Mouse (Mus musculus): Measurements from ENCODE around the gene Adamts13. TPM values are rescaled to one million over a fixed set of nuclear protein-coding genes. Genes with fewer than 3 reads are reported as not detected.

Adamts13 gene
- total RNA-seq (2021) = 1 to 10 TPM; 1.4 to 1.7 TPM
- long read RNA-seq, experiment 1 = 0 reads
- long read RNA-seq, experiment 2 = 0 reads

DNA sequence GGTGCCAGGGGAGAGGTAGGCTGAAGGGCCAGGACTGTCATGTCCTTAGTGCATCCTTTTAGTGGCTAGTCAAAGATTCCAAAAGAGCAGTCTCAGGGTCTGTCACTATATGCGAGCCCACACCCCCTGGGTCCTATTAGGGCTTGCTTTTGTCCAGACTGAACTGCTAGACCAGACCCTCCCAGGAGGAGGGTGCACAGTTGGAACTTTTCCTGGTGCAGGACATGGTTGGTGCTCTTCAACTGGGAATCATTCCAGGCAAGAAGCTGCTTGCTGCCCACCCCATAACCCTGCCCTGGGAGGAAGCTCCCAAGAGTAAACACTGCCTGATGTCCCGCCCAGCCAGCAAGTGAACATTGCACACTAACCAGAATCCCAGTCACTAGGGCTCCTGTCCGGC is at the start of gene Adamts13:
Adamts13 (plus strand) TSS at position 301 of the 400 bp plus-strand sequence.
- no peak for DNase-seq (ENCODE audit: low spot score in 2 of 2)

DNA sequence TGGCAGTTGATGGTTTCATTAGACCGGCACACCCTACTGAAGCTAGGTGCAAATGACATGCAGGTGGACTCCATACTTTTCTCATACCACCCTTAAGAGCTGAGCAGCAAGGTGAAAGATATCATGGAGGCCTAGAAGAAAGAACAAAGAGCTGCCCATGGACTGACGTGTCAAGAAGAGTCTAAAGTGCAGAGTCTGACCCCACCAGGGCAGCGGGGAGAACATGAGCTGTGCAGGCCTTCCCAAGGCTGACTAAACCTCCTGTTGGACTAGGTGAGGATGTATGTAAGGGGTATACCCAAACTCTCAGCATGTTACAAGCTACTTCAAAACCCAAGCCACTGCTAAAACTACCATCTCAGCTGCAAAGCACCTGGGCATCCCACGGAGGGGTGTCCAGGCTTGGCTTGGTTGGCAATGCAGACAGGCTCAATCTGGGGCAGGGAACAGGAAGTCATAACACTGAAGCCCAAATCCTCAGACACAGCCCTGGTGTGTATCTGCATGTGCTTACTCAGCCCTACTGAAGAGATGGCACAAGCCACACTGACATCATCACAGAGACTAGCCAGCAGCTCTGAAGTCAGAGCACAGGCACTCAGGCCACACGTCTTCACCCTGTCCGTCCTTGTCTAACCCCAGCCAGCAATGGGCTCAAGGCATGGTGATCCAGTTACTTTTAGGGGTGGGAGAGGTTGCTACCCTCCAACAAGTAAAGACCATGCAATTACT is 45.3 kb upstream of the Adamts13 start:
- no peak for DNase-seq (ENCODE audit: low spot score in 2 of 2)

DNA sequence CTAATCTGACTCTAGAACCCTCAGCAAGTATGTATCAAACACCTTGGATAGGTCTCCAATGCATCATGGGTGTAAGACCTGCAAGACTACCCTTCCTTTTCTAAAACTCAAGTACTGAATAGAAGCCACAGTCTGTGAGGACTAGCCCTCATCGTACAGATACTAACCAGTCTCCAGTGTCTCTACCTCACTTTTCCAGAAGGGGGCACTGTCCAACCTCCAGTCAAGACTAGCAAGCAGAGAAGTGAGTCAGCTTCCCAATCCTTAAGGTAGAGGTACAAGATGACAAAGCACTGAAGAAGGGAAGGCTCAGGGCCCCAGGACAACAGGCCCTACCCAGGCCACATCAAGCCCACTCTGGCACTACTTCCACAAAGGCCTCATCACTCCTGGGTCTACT is 42.8 kb upstream of the Adamts13 start:
- peak in 1 of 2 experiments; percentile 79 for DNase-seq (ENCODE audit: low spot score in 2 of 2)

DNA sequence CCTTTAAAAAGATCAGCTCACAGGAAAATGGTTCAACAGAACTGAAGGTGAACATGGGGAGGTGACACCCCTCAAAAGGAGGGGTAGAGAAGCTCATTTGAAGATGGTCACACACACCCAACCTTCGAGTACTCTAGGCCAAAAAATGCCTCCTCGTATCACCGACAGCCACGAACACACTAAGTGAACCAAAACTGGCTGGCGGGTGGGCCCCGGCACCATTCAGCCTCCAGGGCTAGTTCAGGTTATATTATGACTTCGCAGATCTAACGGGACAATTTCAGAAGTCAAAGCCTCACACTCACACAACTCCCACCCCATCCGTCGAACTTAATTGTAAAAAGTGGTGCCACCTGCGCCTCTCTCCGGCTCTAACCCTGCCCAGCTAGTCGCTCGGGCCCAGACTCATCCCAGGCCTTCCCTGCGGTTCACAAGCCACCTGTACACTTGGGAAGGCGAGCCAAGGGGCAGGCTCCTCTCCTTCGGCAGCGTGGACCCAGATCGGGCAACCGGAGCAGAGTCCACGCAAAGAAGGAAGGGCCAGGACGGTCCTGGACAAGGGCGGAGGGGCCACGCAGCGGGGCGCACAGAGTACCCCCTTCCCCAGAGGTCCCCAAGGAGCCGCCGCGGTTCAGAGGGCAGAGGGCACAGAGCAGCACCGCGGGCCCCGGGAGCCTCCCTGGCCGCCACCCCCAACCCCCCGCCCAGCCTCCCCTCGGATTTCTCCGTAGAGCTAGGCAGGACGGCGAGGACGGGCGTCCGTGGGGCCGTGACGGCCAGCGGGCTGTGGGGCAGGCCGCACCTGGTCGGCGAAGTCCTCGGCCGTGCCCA is 40.5 kb upstream of the Adamts13 start:
- no peak for DNase-seq (ENCODE audit: low spot score in 2 of 2)

DNA sequence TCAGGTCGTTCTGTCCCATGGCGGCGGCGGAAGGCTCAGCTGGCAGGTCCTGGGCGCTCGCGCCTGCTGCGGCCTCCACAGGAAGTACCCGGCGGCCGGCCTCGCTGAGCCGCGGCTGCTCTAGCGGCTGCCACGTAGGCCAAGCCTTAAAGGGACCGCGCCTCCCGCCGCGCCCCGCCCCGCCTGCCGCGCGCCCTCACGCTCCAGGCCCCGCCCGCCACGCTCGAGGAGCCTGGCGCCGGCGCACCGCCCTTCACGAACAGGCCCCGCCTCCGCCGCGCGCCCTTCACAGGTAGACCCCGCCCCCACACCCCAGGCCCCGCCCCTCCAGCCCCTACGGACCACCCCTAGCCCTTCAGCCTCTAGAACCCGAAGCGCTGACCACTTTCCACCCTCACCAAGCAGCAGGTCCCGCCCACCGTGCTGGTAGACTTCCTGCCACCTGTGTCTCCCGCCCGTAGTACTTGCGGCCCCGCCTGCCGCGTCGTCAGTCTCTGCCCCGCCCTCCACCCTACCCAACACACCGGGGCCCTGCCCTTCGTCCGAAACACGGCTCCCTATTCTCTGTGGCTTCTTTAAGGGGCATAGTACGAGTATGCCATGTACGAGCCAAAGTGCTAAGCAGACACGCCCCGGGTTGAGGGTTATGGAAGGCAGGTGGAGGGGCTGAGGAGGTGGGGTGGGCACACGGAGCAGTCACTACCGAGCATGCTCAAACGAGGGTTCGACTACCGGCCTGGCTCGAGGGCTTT is 39.7 kb upstream of the Adamts13 start, which contains the start of the genes Surf4 and Stkld1:
Surf4 (minus strand) TSS at position 625 of the 752 bp plus-strand sequence.
Stkld1 (plus strand) TSS at position 744 of the 752 bp plus-strand sequence.
- peak; percentile 86 to 91 for DNase-seq (ENCODE audit: low spot score in 2 of 2)

DNA sequence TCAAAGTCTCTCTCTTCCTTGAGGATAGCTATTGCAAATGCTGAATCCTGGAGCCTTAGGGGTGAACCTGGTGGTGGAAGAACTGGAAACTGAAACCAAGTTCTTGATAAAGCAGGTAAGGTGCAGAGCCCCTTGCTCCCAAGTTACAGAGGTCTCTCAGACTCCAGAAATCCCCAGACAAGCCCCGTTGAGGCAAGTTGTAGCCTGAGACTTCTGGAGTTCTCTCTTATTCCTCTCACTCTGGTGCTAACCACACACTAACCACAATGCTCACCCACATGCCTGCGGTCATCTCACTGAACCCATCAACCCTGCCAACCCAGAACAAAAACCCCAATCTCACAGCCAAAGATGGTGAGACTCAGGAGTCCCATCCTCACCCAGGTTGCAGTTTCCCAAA is 37.9 kb upstream of the Adamts13 start:
- no peak for DNase-seq (ENCODE audit: low spot score in 2 of 2)

DNA sequence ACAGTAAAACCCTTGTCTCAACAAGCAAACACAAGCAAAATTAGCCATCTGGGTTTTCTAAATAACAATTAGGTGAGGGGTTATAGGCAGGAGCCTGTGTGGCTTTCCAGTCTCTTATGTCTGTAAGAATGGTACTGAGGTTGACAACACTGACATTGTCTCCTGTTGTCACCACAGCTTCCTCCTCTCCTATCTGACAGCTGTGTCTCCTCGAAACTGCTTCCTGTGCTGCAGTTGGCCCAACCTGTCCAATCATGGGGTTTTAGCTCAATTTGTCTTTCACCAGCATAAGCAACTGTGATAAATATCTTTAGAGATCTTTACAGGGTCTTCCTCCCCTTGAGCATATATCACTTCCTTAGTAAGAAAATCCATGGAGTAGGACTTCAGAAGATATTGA is 36.8 kb upstream of the Adamts13 start:
- DNase-seq (ENCODE audit: low spot score in 2 of 2) = no peak

DNA sequence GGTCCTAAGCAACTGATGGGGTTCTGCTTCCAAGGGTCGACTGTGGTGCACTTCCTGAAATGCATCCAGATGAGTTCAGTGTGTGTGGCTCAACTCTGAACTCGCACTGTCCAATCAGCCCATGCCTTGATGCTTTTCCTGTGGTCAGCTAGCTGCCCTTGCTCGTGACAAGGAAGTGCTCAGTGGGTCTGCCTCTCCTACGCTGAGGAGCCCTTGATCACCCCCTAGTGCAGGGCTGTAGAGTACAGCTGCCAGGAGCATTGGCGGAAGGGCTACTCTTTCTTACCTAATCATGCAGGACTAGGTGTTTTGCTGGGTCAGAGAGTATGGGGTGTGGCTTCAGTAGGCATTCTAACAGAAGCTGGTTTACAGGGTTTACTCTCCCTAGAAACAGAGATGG is 31.7 kb upstream of the Adamts13 start:
- no peak for DNase-seq (ENCODE audit: low spot score in 2 of 2)

DNA sequence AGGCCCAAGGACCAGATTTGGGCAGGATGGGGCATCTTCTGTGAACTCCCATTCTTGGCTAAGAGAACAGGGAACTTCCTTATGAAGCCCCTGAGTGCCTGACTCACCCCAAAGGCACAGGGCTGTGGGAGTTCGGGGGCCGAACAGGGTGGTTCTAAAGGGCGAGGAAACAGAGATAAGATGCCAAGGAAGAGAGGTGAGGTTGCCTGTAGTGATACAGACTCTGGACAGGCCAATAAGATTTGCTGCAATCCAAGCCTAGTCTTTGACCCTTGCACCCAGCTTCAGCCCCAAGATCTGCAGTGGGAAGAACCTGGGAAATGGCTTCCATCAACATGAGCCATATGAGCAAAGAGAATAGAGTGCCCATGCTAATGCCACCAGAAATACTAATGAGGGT is 30.0 kb upstream of the Adamts13 start:
- DNase-seq (ENCODE audit: low spot score in 2 of 2) = no peak

DNA sequence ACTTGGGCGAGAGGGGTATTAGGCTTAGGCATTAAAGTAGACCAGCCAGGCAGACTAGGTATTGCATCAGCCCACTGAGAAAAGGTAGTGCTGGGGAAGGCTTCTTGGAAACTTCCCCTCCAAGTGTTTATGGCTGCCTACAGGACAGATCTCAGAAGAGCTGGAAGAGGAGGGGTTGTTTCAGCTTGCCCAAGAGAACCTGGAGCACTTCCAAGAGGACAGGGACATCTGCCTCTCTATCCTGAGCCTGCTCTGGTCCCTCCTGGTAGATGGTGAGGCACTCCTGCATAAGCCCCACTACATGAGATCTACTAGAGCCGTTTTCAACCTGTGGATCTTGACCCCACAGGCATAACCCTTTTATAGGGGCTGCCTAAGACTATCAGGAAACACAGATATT is 22.8 kb upstream of the Adamts13 start:
- no peak for DNase-seq (ENCODE audit: low spot score in 2 of 2)

DNA sequence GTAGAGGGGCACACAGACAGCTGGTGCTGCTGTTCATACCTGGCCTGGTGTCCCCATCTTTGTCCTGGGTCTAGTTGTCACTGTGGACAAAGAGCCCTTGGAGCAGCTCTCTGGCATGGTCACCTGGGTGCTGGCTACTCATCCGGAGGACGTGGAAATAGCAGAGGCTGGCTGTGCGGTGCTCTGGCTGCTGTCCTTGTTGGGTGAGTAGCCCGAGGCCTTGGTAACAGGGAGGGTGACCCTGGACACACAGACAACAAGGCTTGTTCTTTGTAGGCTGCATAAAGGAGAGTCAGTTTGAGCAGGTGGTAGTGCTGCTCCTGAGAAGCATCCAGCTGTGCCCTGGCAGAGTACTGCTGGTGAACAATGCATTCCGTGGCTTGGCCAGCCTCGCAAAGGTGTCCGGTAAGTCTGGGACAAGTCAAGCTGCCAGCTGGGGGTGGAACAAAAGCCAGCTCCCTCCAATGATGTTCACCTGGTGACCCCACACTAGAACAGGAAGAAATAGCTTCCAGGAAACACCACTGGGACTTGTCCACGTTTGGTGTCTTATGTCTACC is 21.8 kb upstream of the Adamts13 start:
- no peak for DNase-seq (ENCODE audit: low spot score in 2 of 2)

DNA sequence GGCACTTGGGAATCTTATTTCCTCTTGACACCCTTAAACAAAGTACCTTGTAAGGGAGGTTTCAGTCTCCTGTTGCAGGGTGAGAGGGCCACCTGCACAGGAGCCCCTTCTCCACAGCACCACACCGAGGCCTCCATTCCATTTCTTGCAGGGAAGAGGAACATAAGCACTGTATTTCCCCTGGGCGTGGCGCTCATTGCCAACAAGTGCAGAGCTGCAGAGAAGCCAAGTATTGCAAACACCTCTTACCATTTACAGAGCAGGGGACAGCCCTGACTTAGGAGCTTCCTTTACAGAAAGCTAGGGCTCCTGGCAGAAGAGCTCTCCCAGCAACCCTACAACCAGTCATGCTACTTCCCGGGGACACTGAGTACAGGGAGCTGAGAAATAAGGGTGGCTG is 21.0 kb upstream of the Adamts13 start:
- no peak for DNase-seq (ENCODE audit: low spot score in 2 of 2)

DNA sequence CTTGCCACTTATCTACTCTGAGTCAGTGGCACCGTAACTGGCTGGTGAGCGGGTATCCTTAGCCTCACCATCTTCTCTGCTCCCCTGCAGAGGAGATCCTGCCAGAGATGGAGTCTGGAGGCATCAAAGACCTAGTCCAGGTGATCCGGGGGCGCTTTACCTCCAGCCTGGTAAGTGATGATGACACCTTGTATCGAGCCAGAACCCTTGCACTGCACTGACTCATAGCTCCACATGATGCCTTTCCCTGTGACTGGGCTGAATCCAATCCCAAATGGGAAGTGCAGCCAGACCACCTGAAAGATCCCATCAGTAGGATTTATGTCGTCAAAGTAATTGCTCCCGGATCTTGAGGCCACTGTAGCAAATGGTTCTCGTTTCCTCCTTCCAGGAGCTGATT is 20.4 kb upstream of the Adamts13 start:
- DNase-seq (ENCODE audit: low spot score in 2 of 2) = no peak

DNA sequence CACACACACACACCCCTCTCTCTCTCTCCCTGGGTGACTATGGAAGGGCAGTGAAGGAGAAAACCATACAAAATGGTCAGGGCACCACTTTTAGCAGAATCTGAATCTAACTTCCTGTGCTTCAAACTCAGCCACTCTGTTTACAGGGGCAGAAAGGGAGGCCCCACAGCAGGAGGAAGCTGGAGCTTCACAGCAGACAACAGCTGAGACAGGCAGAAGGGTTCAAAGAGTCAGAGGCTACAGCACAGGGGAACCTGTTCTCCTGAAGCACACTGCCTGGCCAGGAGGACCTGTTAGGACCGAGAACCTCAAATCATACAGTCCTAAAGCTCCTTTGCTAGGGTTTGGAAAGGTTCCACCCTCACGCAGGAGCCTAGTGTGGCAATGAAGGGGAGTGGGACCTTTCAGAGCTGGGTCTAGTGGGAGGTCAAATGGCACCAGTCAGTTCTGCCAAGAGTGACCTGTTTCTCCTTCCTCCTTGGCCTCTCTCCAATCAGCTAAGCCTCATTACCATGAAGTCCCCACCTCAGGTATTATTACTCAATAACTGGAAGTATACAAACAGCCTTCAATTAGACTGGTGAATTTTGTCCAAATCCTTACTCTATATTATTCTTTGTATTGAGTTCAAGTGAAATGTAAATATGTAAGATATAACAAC is 18.4 kb upstream of the Adamts13 start:
- DNase-seq (ENCODE audit: low spot score in 2 of 2) = no peak

DNA sequence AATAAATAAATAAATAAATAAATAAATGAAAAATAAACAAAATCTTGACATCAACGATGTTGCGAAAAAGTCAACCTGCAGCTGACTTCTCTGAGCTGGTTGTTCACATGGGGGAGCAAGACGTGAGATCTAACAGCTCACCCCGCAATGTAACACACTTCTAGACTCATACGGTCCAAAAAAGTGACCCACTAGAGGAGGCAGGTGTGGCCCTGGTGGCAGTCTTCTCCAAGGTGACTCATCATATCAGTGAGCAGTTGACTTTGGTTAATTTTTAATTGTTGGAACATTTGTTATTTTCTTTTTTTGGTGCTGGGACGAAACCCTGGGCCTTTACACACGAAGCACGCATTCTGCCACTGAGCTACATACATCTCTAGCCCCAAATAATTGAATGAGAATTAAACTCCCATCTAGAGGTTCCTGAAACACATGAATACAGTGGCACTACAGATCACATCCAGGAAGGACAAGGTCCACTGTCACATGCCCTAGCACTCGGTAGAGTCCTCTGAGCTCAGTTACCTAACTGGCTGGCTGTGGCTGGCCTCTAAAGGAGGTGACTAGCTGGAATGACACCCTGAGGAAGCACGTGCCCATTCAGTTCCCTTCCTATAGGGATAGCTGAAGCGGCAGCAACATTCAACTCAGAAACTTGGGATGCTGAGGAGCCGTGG is 16.3 kb upstream of the Adamts13 start:
- DNase-seq (ENCODE audit: low spot score in 2 of 2) = no peak

DNA sequence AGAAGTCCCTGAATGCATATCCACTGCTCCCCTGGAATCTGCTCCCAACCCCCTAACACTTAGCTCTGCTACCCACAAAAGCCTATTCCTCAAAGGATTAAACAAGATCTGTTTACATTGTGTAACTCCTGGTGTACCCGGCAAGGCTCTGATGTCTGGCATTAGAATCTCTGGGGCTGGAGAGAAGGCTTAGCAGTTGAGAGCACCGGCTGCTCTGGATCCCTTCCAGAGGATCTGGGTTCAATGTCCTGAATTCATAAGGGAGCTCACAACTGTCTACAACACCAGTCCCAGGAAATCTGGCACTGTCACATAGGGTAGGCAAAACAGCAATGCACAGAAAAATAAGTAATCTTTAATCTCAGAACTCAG is 15.7 kb upstream of the Adamts13 start:
- no peak for DNase-seq (ENCODE audit: low spot score in 2 of 2)

DNA sequence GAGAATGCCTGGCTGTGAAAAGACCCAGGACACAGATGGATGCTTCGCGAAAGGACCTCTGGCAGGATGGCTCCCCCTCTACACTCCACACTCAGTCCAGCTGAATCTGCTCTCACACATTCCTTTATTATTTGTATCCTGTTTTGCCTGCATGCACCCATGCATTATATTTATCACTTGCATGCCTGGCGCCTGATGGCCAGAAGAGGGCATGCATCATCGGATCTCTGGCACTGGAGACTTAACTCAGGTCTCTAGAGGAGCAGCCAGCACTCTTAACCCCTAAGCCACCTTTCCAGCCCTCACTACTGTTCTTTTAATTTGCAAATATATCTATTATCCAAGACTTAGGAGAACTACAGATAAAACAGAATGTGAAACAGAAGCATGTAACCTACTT is 12.5 kb upstream of the Adamts13 start:
- no peak for DNase-seq (ENCODE audit: low spot score in 2 of 2)

DNA sequence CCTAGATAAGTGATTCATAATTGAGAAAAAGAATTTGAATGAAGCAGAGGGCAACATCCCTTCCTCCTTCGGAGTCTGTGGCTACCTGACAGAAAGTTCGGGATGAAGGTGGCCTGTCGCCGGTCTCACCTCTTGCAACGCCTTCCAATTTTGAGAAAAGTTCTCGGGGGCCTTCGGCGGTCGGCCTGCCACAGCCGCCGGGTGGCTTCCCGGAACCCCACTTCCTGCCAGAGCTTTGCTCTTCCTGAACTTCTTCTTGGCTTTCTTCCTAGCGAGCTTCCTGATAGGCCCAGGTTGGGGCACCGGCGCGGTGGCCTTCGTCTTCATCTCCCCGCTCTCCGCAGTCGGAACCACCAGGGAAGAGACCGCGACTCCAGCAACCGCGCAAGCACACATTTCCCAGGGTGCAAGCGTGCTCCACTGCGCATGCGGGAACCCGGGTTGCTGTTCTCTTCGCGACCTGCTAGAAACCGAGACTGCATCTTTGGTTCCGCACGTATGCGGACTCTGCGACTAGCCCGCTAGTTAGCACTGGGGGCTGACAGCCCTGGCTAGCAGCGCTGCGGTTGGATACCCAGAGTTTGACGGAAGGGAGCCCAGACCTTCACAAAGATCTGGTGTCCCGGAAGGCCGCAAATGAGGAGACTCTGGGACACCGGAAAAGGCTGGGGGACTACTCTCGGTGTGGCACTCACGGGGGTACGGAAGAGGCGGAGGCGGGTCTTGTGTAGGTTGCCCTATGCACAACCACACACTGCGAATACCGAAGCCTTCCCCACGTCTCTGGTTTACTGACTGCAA is 9.1 kb upstream of the Adamts13 start, which contains the start of gene Rexo4:
Rexo4 (minus strand) TSS at position 464 of the 801 bp plus-strand sequence.
- peak; percentile 97 to 98 for DNase-seq (ENCODE audit: low spot score in 2 of 2)

DNA sequence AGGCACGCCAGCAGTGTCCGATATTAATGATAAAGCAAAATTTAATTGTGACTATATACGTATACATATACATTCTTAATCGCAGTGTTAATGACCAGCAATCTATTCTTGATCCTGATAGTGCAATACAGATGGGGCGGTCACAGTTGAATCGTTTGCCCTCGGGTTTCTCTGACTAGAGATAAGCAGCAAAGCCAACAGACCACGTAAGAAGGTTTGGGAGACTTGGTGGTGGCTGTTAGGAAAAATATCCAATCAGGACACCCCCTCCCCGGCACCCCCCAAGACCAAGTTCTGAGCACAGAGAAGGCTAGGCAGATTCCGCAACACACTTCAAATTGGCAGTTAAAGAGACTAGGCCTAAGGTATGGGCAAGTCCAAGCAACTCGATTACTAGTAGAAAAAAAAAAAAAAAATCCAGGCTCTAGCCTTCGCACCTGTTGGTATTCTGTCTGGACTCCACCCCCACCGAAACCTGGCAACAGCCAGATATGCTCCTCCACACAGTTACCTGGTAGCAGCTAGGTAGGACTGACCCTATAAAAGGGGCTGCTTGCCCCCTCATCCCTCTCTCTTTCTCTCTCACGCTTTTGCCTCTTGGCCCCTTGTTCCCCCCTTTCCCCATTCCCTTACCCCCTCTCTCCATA is 8.4 kb upstream of the Adamts13 start:
- no peak for DNase-seq (ENCODE audit: low spot score in 2 of 2)
